Mouse (Mus musculus): ENCODE measurements at regions not wholly inside any gene's neighbourhood (a gene's known extent, or its start where the extent isn't known, plus 50 kb on each side); places are given as distances from the start of the nearest gene placed in this dataset.

- no peak for TF ChIP-seq CTCF (IDR thresholded peaks at IDR 0.05; ENCODE audit: control insufficient read depth, insufficient read depth, insufficient replicate concordance, low read depth, low read length)
- no peak for TF ChIP-seq POLR2A (IDR thresholded peaks at IDR 0.05; ENCODE audit: control insufficient read depth, low read depth, low read length)
These were observed 408.3 kb downstream of the Hs3st1 start for GRCm38 (mm10) chr5:39347019-39347418.
